Mouse (Mus musculus) E14TG2a.4 (cell line): ENCODE data around the gene Mpeg1.

Experiments used
- H3K27me3 ChIP-seq: 2 replicates; pipeline ENCODE4 v1.6.1; 2014; ENCODE audit warnings: low read length, control low read depth; ENCODE audit not compliant: insufficient read depth
- H3K36me3 ChIP-seq: 2 replicates; pipeline ENCODE4 v1.6.1; 2014; ENCODE audit warnings: low read length, control low read depth; ENCODE audit not compliant: insufficient read depth
- H3K4me1 ChIP-seq: replicated peaks from 2 replicates; pipeline ENCODE4 v1.6.1; 2014; ENCODE audit warnings: low read depth, low read length, control low read depth
- H3K4me3 ChIP-seq: replicated peaks from 2 replicates; pipeline ENCODE4 v1.5.1; 2014; ENCODE audit warnings: mild to moderate bottlenecking, low read length
- H3K9me3 ChIP-seq: 2 replicates; pipeline ENCODE4 v1.6.1; 2014; ENCODE audit warnings: low read length, control low read depth
- CTCF ChIP-seq: conservative IDR thresholded peaks from 2 replicates; pipeline ENCODE4 v1.5.1; 2014; ENCODE audit warnings: low read length
- NANOG ChIP-seq: IDR thresholded peaks from 2 replicates; pipeline ENCODE4 v1.6.1; 2014; ENCODE audit warnings: borderline replicate concordance, low read length, mixed read lengths
- POU5F1 ChIP-seq: IDR thresholded peaks from 2 replicates; pipeline ENCODE4 v1.6.1; 2014; ENCODE audit warnings: low read length, borderline replicate concordance

Mpeg1 gene

DNA sequence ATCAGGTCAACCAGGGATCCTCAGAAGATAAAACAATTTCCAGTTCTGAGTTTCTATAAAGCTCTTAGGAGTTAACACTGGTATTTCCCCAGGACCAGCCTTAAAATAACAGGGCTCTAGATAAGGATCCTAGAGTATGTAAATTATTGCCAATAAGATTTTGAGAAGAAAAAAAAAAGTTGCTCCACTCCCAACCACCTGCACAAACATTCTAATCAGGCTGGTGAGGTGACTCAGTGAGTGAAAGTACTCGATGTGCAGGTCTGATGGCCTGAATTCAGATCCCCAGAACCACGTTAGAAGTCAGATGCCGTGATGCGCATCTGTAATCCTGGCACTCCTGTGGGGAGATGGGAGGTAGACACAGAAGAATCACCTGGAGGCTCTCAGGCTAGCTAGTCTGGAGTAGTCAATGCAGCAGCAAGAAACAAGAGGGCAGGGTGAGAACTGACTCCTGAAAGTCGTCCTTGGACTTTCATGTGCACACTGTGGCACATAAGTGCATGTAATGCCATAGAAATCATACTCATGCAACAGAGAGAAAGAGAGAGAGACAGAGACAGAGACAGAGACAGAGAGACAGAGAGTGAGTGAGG, 11.9 kb downstream of the Mpeg1 start:
- no peaks in the 10 kb centered on the region for H3K36me3 ChIP-seq
- TF ChIP-seq POU5F1 = no peak
- no peak for TF ChIP-seq NANOG
- TF ChIP-seq CTCF = no peak
- H3K4me1 ChIP-seq = peaks cover 10% of the 10 kb centered on the region; the same call in 1 of the 2 replicates
- no peaks in the 10 kb centered on the region for H3K9me3 ChIP-seq
- H3K27me3 ChIP-seq = no peaks in the 10 kb centered on the region
- H3K4me3 ChIP-seq = no peak overlapping the region

DNA sequence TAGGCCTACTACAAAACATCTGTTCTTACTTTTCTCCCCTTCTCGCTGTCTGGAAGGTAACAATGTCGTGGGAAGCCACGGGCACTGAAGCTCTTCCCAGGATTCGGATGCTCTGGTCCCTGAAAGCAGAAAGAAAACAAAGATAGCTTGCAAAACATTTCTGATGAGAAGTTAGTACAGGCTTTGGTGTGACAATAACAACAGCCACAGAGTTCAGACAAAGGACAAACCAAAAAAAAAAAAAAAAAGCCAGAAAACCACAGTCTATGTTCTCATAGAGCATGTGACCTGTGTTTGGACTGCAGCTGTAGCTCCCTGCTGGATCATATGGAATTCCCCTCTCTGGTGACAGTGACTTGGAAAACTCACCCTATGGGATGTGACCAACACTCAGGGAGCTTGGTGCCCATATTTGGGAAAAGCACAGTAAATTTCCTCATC, 12.6 kb downstream of the Mpeg1 start:
- Histone ChIP-seq H3K4me1 (peaks cover 10% of the 10 kb centered on the region; the same call in 1 of the 2 replicates), H3K36me3 (no peaks in the 10 kb centered on the region), H3K4me3 (no peak overlapping the region), H3K27me3 (no peaks in the 10 kb centered on the region), H3K9me3 (no peaks in the 10 kb centered on the region)
- TF ChIP-seq CTCF (no peak), POU5F1 (no peak), NANOG (no peak)

DNA sequence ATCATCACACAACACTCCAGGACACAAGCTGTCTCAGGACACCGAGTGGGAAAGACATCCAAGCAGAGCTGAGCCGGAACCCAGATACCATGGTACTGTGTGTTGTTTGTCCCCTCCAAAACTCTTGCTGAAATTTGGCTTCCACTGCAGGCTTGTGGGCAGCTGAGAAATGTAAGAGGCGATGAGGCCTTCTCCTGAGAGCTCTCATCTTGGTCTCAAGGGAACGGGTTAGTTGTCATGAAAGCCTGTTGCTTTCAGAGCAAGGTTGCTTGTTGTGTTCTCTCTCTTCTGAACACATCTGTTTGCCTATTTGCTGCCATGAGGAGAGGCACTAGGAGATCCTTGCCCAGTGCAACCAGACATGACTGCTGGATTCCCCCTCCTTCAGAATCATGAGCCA, 13.4 kb downstream of the Mpeg1 start:
- TF ChIP-seq NANOG (no peak), CTCF (no peak), POU5F1 (no peak)
- Histone ChIP-seq H3K4me3 (no peak overlapping the region), H3K27me3 (no peaks in the 10 kb centered on the region), H3K36me3 (no peaks in the 10 kb centered on the region), H3K9me3 (no peaks in the 10 kb centered on the region), H3K4me1 (peaks cover 10% of the 10 kb centered on the region; the same call in 1 of the 2 replicates)

DNA sequence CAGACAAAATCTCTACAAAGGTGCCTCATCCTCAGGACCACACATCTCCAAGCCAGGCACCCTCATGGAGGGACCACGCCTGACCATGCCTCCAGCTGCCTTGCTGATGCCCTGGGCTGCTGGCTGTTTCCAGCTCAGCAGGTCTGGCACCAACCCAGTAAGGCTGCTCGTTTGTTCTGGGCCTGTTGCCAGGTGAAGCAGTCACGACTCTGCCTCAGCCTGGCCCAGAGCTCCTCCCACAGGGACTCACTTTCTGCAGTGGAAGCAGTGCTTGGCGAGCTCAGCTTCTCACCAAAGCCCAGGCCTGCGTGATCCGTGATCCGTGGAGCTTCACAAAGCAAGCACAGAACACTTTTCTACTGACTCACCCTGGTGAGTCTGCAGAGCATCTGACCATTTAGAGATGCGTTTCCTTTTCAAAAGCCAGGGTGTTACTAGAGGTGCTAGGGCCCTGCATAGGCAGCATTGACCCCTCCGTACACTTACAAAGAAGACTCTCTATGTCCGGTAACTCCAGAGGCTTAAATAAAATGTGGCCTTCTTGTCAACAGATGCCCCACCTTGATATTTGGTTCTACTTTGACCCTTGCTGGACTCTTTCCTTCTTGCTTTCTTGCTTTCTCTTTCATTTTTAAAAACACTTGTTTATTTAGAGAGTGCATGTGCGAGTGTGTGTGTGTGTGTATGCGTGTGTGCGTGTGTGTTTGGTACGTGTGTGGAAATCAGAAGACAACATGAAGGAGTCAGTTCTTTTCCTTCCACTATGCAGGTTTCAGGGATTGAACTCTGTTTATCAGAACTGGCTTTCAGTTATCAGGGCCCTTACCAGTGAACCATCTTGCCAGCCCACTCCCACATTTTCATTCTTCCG, 15.0 kb downstream of the Mpeg1 start:
- TF ChIP-seq NANOG = no peak
- TF ChIP-seq POU5F1 = no peak
- no peak for TF ChIP-seq CTCF

DNA sequence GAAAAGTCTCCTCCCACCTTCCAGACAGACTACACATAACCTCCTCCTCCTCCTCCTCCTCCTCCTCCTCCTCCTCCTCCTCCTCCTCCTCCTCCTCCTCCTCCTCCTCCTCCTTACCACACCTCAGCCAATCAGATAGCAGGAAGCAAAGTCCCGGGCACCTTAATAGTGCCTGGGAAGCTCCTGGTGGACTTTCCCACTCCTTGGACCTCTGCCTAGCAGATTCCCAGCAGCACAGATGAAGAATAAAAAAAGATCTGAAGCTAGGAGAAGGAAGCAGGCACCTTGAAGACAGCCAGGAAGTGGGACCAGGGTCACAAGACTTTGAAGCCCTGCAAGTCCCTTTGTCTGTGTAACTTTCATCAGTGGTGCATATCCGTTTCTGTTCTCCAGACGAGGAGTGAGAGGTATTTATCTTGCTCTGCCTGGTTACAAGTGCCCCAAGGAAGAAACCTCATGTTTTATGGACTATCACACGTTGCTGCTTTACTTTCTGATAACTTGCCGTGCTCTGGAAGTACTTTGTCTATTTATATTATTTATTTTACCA, 16.2 kb downstream of the Mpeg1 start:
- TF ChIP-seq NANOG = no peak
- TF ChIP-seq CTCF = no peak
- no peak for TF ChIP-seq POU5F1
- Histone ChIP-seq H3K27me3 (no peaks in the 10 kb centered on the region), H3K4me3 (no peak overlapping the region), H3K4me1 (0 out of 2 replicates have a peak, but pooled peaks cover 4% of the 10 kb centered on the region), H3K9me3 (no peaks in the 10 kb centered on the region), H3K36me3 (no peaks in the 10 kb centered on the region)

More for the DNA sequence above, 15.0 kb downstream of the Mpeg1 start:
- no peak overlapping the region for H3K4me3 ChIP-seq
- peaks cover 10% of the 10 kb centered on the region; the same call in 1 of the 2 replicates for H3K4me1 ChIP-seq
- H3K36me3 ChIP-seq = no peaks in the 10 kb centered on the region
- H3K27me3 ChIP-seq = no peaks in the 10 kb centered on the region
- H3K9me3 ChIP-seq = no peaks in the 10 kb centered on the region

DNA sequence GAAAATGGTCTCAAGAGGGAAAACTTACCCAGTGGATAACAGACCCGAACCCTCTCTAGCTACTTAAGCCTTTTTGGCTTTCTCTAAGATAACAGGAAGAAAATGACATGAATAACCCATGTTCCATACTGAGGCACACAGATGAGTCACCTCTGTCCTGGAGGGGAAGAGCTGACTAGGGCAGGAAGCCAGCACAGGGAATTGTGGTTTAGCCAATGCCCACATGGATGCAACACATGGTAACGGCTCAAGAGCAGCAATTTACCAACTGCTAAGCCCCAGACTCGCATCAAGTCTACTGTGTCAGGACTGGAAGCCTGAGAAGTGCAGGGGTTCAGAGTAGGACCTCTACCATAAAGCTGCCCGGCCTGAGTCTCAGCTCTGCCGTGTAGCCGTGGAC, 17.8 kb downstream of the Mpeg1 start:
- H3K9me3 ChIP-seq = no peaks in the 10 kb centered on the region
- peaks cover under 1% of the 10 kb centered on the region; the same call in 1 of the 2 replicates for H3K27me3 ChIP-seq

DNA sequence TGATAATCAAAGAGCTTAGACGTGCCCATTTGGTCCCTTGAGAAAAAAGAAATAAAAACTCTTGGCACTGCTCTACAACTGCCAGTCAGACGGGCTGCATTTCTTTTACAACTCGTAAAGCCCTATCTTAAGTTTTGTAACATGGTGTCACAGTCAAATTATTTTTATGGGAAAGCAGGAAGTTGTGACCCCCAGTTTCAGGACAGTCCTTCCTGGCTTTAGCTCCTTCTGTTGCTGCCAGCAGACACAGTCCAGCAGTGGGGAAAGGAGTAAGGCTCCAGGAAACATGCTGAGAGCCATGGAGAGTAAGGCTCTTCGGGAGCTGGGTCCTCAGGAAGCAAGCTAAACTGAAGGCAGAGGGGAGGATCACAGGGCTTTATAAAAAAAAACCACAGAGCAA, 23.2 kb downstream of the Mpeg1 start:
- Histone ChIP-seq H3K9me3 (no peaks in the 10 kb centered on the region), H3K27me3 (peaks cover 2% of the 10 kb centered on the region), H3K4me1 (peaks cover 39% of the 10 kb centered on the region), H3K4me3 (no peak overlapping the region), H3K36me3 (no peaks in the 10 kb centered on the region)
- TF ChIP-seq CTCF (no peak), POU5F1 (no peak), NANOG (no peak)

More for the DNA sequence above, 17.8 kb downstream of the Mpeg1 start:
- Histone ChIP-seq H3K36me3 (no peaks in the 10 kb centered on the region), H3K4me1 (0 out of 2 replicates have a peak, but pooled peaks cover 4% of the 10 kb centered on the region), H3K4me3 (no peak overlapping the region)
- TF ChIP-seq CTCF = no peak
- TF ChIP-seq POU5F1 = no peak
- TF ChIP-seq NANOG = no peak

DNA sequence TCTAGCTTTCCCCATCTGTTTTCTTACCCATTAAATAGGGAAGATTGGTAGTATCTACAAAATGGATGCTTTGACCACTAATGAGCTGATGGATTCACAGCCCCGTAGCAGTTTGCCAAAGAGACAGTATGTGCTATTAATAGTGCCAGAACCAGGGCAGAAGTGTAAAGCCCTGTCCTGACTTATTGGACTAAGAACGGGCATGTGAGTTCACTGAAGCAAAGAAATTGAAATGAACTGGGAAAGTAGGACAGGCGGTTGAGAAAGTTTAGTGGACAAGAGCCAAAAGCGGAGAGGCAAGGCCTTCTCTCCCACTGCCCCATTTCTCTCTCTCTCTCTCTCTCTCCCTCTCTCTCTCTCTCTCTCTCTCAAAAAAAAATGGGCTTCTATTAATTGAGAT, 23.6 kb downstream of the Mpeg1 start:
- Histone ChIP-seq H3K4me3 (no peak overlapping the region), H3K4me1 (peaks cover 42% of the 10 kb centered on the region), H3K27me3 (peaks cover 2% of the 10 kb centered on the region), H3K9me3 (no peaks in the 10 kb centered on the region), H3K36me3 (no peaks in the 10 kb centered on the region)
- TF ChIP-seq CTCF = no peak
- TF ChIP-seq POU5F1 = no peak
- TF ChIP-seq NANOG = no peak
